Mouse (Mus musculus): ENCODE results near the gene Kcnd1.

Kcnd1 gene

GRCm38 (mm10) chrX:7854578-7854977 lies 32.5 kb downstream of the Kcnd1 start:
- in situ Hi-C loops (cut with MboI; ENCODE audit: low sequenced_read_pairs) = no loop called here

GRCm38 (mm10) chrX:7859191-7859753 lies 37.2 kb downstream of the Kcnd1 start:
- in situ Hi-C loops (cut with MboI; ENCODE audit: low sequenced_read_pairs) = no loop called here

- in situ Hi-C loops (cut with MboI; ENCODE audit: low sequenced_read_pairs) = no loop called here
Observed at GRCm38 (mm10) chrX:7863181-7863580, 41.1 kb downstream of the Kcnd1 start.

- in situ Hi-C loops (cut with MboI; ENCODE audit: low sequenced_read_pairs) = no loop called here
Observed at GRCm38 (mm10) chrX:7864551-7864950, 42.5 kb downstream of the Kcnd1 start.

GRCm38 (mm10) chrX:7865343-7865742 lies 43.3 kb downstream of the Kcnd1 start:
- in situ Hi-C loops (cut with MboI; ENCODE audit: low sequenced_read_pairs) = no loop called here

GRCm38 (mm10) chrX:7865786-7866185 lies 43.7 kb downstream of the Kcnd1 start:
- in situ Hi-C loops (cut with MboI; ENCODE audit: low sequenced_read_pairs) = no loop called here

GRCm38 (mm10) chrX:7867141-7867540 lies 45.1 kb downstream of the Kcnd1 start:
- in situ Hi-C loops (cut with MboI; ENCODE audit: low sequenced_read_pairs) = no loop called here

GRCm38 (mm10) chrX:7868506-7868905 lies 46.4 kb downstream of the Kcnd1 start:
- in situ Hi-C loops (cut with MboI; ENCODE audit: low sequenced_read_pairs) = no loop called here

GRCm38 (mm10) chrX:7869826-7870225 lies 47.7 kb downstream of the Kcnd1 start:
- in situ Hi-C loops (cut with MboI; ENCODE audit: low sequenced_read_pairs) = no loop called here

- in situ Hi-C loops (cut with MboI; ENCODE audit: low sequenced_read_pairs) = no loop called here
Observed at GRCm38 (mm10) chrX:7878007-7878419, 55.9 kb downstream of the Kcnd1 start, which contains the start of gene Pim2. Pim2 (plus strand) TSS chrX:7878262.

GRCm38 (mm10) chrX:7878495-7878894 lies 56.4 kb downstream of the Kcnd1 start:
- in situ Hi-C loops (cut with MboI; ENCODE audit: low sequenced_read_pairs) = no loop called here

GRCm38 (mm10) chrX:7879819-7880218 lies 57.7 kb downstream of the Kcnd1 start:
- in situ Hi-C loops (cut with MboI; ENCODE audit: low sequenced_read_pairs) = no loop called here

- in situ Hi-C loops (cut with MboI; ENCODE audit: low sequenced_read_pairs) = no loop called here
Observed at GRCm38 (mm10) chrX:7883841-7884567, 61.9 kb downstream of the Kcnd1 start, which contains the start of gene Slc35a2. Slc35a2 (plus strand) TSS chrX:7884028.
